Comparison of ENCODE assay signal across 9 mouse cellular contexts in the genomic region with DNA sequence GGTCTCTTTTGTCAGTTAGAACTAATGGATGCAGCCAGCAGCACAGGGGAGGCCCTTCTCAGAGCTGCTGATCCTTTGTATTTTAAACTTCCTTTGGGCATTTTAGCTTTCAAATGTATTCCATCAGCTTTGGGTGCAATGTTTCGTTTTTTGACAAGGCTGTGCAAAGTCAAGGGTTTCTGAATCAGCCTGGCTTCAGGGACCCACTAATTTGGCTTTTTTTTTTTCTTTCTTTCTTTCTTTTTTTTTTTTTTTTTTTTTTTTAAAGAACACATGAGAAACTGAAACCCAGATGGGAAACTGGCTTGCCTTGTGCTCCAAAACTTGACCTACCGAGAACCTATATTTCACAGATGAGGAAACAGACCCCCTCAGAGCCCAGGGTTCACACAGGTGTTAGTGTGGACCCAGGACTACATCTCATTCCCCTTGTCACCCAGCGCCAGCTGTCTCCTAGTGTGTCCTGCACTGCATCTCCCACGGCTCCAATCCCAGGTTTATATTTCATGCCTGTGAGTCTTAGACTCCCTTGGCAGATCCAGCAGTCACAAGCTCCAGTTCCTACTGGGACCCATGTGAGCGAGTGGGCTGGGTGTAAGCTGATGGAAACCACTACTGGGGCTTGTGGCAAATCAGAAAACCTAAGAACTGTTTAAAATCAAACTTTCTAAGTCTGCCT. TPM values are rescaled to one million over a fixed set of nuclear protein-coding genes. Genes with fewer than 3 reads are reported as not detected.
DNase-seq lines count a peak whose midpoint lies in the region; ATAC-seq lines count a peak whose summit lies in the region.
"Had no signal": no experiment of that assay in that cellular context is flagged by ENCODE, and none has a peak within 500 bp of the region (broad histone marks: within the 10 kb centered on the region; RNA-seq: fewer than 3 reads in every experiment).

No protein-coding gene starts in this region.

- no peaks in the 10 kb centered on the region for H3K36me3 ChIP-seq in lung, embryonic 16.5 days (ENCODE audit: control insufficient read depth, insufficient read depth, low read length)

- no peak overlapping the region for H3K9ac ChIP-seq in lung, embryonic 16.5 days (ENCODE audit: low read length)

- peak overlapping the region; percentile 78 for H3K27ac ChIP-seq in lung, embryonic 16.5 days (ENCODE audit: low read length)

- intact Hi-C loops in heart, postnatal 25 days (cut with DNase I), result no loop called here

- 34% methylated on average over 5 of the region's 5 CpGs for WGBS in lung, embryonic 16.5 days

- peak; percentile 91 for ATAC-seq in lung, embryonic 16.5 days (ENCODE audit: low read depth)
- ATAC-seq: Patski had no signal

- peak overlapping the region; percentile 39 for H3K4me2 ChIP-seq in lung, embryonic 16.5 days (ENCODE audit: low read depth, low read length)

- H3K4me3 ChIP-seq in lung, embryonic 16.5 days (ENCODE audit: low read length), result no peak overlapping the region; the same call in 1 of the 2 replicates

- peak; percentile 93 for DNase-seq in heart, adult 11 months
- no peak for DNase-seq in heart, postnatal 25 days (ENCODE audit: low spot score)
- DNase-seq in Muller cell, postnatal 12 days (ENCODE audit: inconsistent ontology term), result peak; percentile 72
- DNase-seq in heart, adult 8-10 months (ENCODE audit: low spot score), result peak; percentile 11
- DNase-seq in thymus, postnatal 0 days (ENCODE audit: low spot score), result no peak
- no peak for DNase-seq in spleen, adult 12 weeks (ENCODE audit: low spot score)
- no peak for DNase-seq in layer of hippocampus, adult 9-10 months (ENCODE audit: low spot score)

- no peaks in the 10 kb centered on the region for H3K9me3 ChIP-seq in lung, embryonic 16.5 days (ENCODE audit: control insufficient read depth, low read length)

- H3K4me1 ChIP-seq in lung, embryonic 16.5 days (replicated peaks; ENCODE audit: control insufficient read depth, insufficient read depth, low read length), result peaks cover 7% of the 10 kb centered on the region; the same call in 1 of the 2 replicates

- no peaks in the 10 kb centered on the region for H3K27me3 ChIP-seq in lung, embryonic 16.5 days (ENCODE audit: control insufficient read depth, insufficient read depth, low read depth, low read length)
- H3K27me3 ChIP-seq: Patski had no signal

RNA-seq across cellular contexts. Expression of gene Unc5c, which starts 26.4 kb away (rescaled TPM):
- under 1 TPM; 0.16 to 0.25 TPM for total RNA-seq in heart, postnatal 25 days (2021)
- total RNA-seq in heart, adult 8-10 months (2022), result under 1 TPM; 0.29 to 0.72 (median 0.35) TPM
- 11.7 and 16.6 TPM in 2 replicates for polyA plus RNA-seq in lung, embryonic 16.5 days (2015; fragmentation: Nextera tagmentation; extraction: Ambion mirVana)
- 0.50 and 0.52 TPM in 2 replicates for polyA plus RNA-seq in thymus, postnatal 0 days (2015; fragmentation: Nextera tagmentation; extraction: Ambion mirVana)

Comparison
In these comparisons a context has a peak if more than half of its experiments do, and no peak if none do; other contexts are left out.
1. DNase-seq: peak in heart, adult 11 months (single experiment), Muller cell, postnatal 12 days (single experiment) and heart, adult 8-10 months (single experiment); none in heart, postnatal 25 days (single experiment), thymus, postnatal 0 days (single experiment), spleen, adult 12 weeks (single experiment) and layer of hippocampus, adult 9-10 months (single experiment).